In the genomic region with DNA sequence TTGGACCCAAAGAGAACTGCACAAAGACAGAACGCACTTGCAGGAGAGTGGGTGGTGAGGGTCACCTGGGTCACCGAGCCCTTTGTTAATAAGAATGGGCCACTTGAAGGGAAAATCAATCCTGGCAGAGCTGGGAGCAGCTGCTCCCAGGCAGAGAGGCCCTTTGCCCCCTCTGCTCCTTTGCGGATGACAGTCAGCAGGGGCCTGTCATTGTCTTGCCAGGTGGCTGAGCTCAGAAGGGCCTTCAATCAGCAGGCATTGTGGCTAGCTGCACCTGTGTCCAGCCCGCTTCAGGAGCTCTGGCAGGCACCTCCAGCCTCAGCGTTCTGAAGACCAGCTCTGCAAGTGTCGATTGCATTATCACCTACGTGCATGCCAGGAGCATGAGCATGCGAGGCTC, we compare ENCODE assay signal across 16 mouse cellular contexts. TPM values are rescaled to one million over a fixed set of nuclear protein-coding genes. Genes with fewer than 3 reads are reported as not detected.
DNase-seq lines count a peak whose midpoint lies in the region; ATAC-seq lines count a peak whose summit lies in the region.
"Had no signal": no experiment of that assay in that cellular context is flagged by ENCODE, and none has a peak within 500 bp of the region (broad histone marks: within the 10 kb centered on the region; RNA-seq: fewer than 3 reads in every experiment).

No protein-coding gene starts in this region.

- H3K4me2 ChIP-seq in forebrain, embryonic 14.5 days (ENCODE audit: low read length), result no peak overlapping the region
- H3K4me2 ChIP-seq in neural tube, embryonic 14.5 days (ENCODE audit: low read depth, low read length), result no peak overlapping the region
- H3K4me2 ChIP-seq: embryonic facial prominence, embryonic 15.5 days had no signal

- peak; percentile 42 for ATAC-seq in forebrain, embryonic 14.5 days
- ATAC-seq in neural tube, embryonic 14.5 days (ENCODE audit: low read depth), result no peak; the same call in 1 of the 2 replicates
- no peak for ATAC-seq in megakaryocyte progenitor cell, adult 5-6 weeks (replicated peaks; ENCODE audit: poor library complexity)

- peak; percentile 58 for DNase-seq in embryonic facial prominence, embryonic 10.5 days (ENCODE audit: low spot score)
- DNase-seq in forebrain, embryonic 14.5 days (ENCODE audit: low spot score), result peak; percentile 56
- DNase-seq in mesoderm, embryonic 11.5 days (ENCODE audit: low read depth, low spot score), result peak; percentile 83
- no peak for DNase-seq in urinary bladder, postnatal 36 days (ENCODE audit: low spot score in 2 of 2)
- no peak for DNase-seq in adrenal gland, postnatal 25 days
- DNase-seq: adrenal gland, postnatal 14 days; cerebellum, adult 11-12 months; heart, adult 18-20 months; heart, postnatal 14 days; kidney, adult 9 months; thymus, postnatal 25 days had no signal

- H3K4me3 ChIP-seq in embryonic facial prominence, embryonic 10.5 days, result no peak overlapping the region
- H3K4me3 ChIP-seq in forebrain, embryonic 14.5 days (ENCODE audit: low read depth, low read length), result no peak overlapping the region
- no peak overlapping the region for H3K4me3 ChIP-seq in neural tube, embryonic 14.5 days (ENCODE audit: low read depth, low read length)
- H3K4me3 ChIP-seq: embryonic facial prominence, embryonic 15.5 days; layer of hippocampus, adult 2 months had no signal

- H3K27ac ChIP-seq in embryonic facial prominence, embryonic 10.5 days (replicated peaks), result peak overlapping the region; percentile 75
- peak overlapping the region; percentile 58; the same call in 1 of the 2 replicates for H3K27ac ChIP-seq in forebrain, embryonic 14.5 days (ENCODE audit: low read depth, low read length)
- peak overlapping the region; percentile 34; the same call in 1 of the 2 replicates for H3K27ac ChIP-seq in neural tube, embryonic 14.5 days (ENCODE audit: low read depth, low read length)
- H3K27ac ChIP-seq: embryonic facial prominence, embryonic 15.5 days; layer of hippocampus, adult 2 months; macrophage had no signal

- WGBS in embryonic facial prominence, embryonic 10.5 days, result 31% methylated on average over 8 of the region's 8 CpGs
- WGBS in forebrain, embryonic 14.5 days, result 9% methylated on average over 8 of the region's 8 CpGs
- 10% methylated on average over 8 of the region's 8 CpGs for WGBS in neural tube, embryonic 14.5 days

- H3K36me3 ChIP-seq in embryonic facial prominence, embryonic 10.5 days (replicated peaks), result no peaks in the 10 kb centered on the region
- no peaks in the 10 kb centered on the region for H3K36me3 ChIP-seq in forebrain, embryonic 14.5 days (ENCODE audit: control insufficient read depth, insufficient read depth, low read length)
- no peaks in the 10 kb centered on the region for H3K36me3 ChIP-seq in neural tube, embryonic 14.5 days (ENCODE audit: control insufficient read depth, insufficient read depth, low read length)
- H3K36me3 ChIP-seq: embryonic facial prominence, embryonic 15.5 days had no signal

- H3K9me3 ChIP-seq in embryonic facial prominence, embryonic 10.5 days, result 0 out of 2 replicates have a peak, but pooled peaks cover 3% of the 10 kb centered on the region
- no peaks in the 10 kb centered on the region for H3K9me3 ChIP-seq in forebrain, embryonic 14.5 days (replicated peaks; ENCODE audit: control insufficient read depth, low read length)
- no peaks in the 10 kb centered on the region for H3K9me3 ChIP-seq in neural tube, embryonic 14.5 days (ENCODE audit: control insufficient read depth, low read length)
- H3K9me3 ChIP-seq: embryonic facial prominence, embryonic 15.5 days had no signal

- peaks cover 50% of the 10 kb centered on the region for H3K27me3 ChIP-seq in embryonic facial prominence, embryonic 10.5 days (replicated peaks; ENCODE audit: low read depth, poor library complexity, severe bottlenecking)
- no peaks in the 10 kb centered on the region for H3K27me3 ChIP-seq in forebrain, embryonic 14.5 days (replicated peaks; ENCODE audit: control insufficient read depth, insufficient read depth, low read length)
- H3K27me3 ChIP-seq in neural tube, embryonic 14.5 days (ENCODE audit: control insufficient read depth, insufficient read depth, low read length), result no peaks in the 10 kb centered on the region

- H3K4me1 ChIP-seq in embryonic facial prominence, embryonic 10.5 days, result peaks cover 36% of the 10 kb centered on the region
- peaks cover 17% of the 10 kb centered on the region for H3K4me1 ChIP-seq in forebrain, embryonic 14.5 days (ENCODE audit: control insufficient read depth, insufficient read depth, low read length)
- peaks cover 14% of the 10 kb centered on the region; the same call in 1 of the 2 replicates for H3K4me1 ChIP-seq in neural tube, embryonic 14.5 days (ENCODE audit: control insufficient read depth, insufficient read depth, low read length)

- no peak overlapping the region for H3K9ac ChIP-seq in forebrain, embryonic 14.5 days (ENCODE audit: low read length)
- no peak overlapping the region for H3K9ac ChIP-seq in neural tube, embryonic 14.5 days (replicated peaks; ENCODE audit: low read depth, low read length)
- H3K9ac ChIP-seq: embryonic facial prominence, embryonic 15.5 days had no signal

RNA-seq across cellular contexts. Expression of gene Pin1, which starts 45.6 kb away (rescaled TPM):
- polyA plus RNA-seq in embryonic facial prominence, embryonic 10.5 days (2016; fragmentation: Nextera tagmentation; extraction: Ambion mirVana), result 82.2 and 87.9 TPM in 2 replicates
- polyA plus RNA-seq in forebrain, embryonic 14.5 days (2014; fragmentation: Nextera tagmentation; extraction: Ambion mirVana), result 69.2 and 73.3 TPM in 2 replicates
- polyA plus RNA-seq in neural tube, embryonic 14.5 days (2014; fragmentation: Nextera tagmentation; extraction: Ambion mirVana), result 61.1 and 68.8 TPM in 2 replicates
- total RNA-seq in megakaryocyte progenitor cell, adult 5-6 weeks (2015), result 14.7 and 18.5 TPM in 2 replicates
- 14.7 and 19.1 TPM in 2 replicates for total RNA-seq in megakaryocyte progenitor cell, adult 5-6 weeks (2017)
- 21.6 and 24.8 TPM in 2 replicates for total RNA-seq in adrenal gland, postnatal 25 days (2021)

RNA-seq across cellular contexts. Expression of gene Olfm2, which starts 48.7 kb away (rescaled TPM):
- 13.1 and 20.1 TPM in 2 replicates for polyA plus RNA-seq in embryonic facial prominence, embryonic 10.5 days (2016; fragmentation: Nextera tagmentation; extraction: Ambion mirVana)
- 88.7 and 113 TPM in 2 replicates for polyA plus RNA-seq in forebrain, embryonic 14.5 days (2014; fragmentation: Nextera tagmentation; extraction: Ambion mirVana)
- 155 and 202 TPM in 2 replicates for polyA plus RNA-seq in neural tube, embryonic 14.5 days (2014; fragmentation: Nextera tagmentation; extraction: Ambion mirVana)
- 0.27 and 0.32 TPM in 2 replicates for total RNA-seq in megakaryocyte progenitor cell, adult 5-6 weeks (2015)
- total RNA-seq in megakaryocyte progenitor cell, adult 5-6 weeks (2017), result 0.34 TPM in 1 of 2 replicates, not detected in the other
- 0.46 and 0.52 TPM in 2 replicates for total RNA-seq in adrenal gland, postnatal 25 days (2021)
- polyA plus RNA-seq: macrophage had no signal

RNA-seq across cellular contexts. Expression of gene Fbxl12, which starts 52.9 kb away (rescaled TPM):
- polyA plus RNA-seq in embryonic facial prominence, embryonic 10.5 days (2016; fragmentation: Nextera tagmentation; extraction: Ambion mirVana), result 18.7 and 18.9 TPM in 2 replicates
- 10.3 and 12.5 TPM in 2 replicates for polyA plus RNA-seq in forebrain, embryonic 14.5 days (2014; fragmentation: Nextera tagmentation; extraction: Ambion mirVana)
- 9.6 and 10.6 TPM in 2 replicates for polyA plus RNA-seq in neural tube, embryonic 14.5 days (2014; fragmentation: Nextera tagmentation; extraction: Ambion mirVana)
- 8.3 and 17.3 TPM in 2 replicates for total RNA-seq in megakaryocyte progenitor cell, adult 5-6 weeks (2015)
- 4.2 and 6.4 TPM in 2 replicates for total RNA-seq in megakaryocyte progenitor cell, adult 5-6 weeks (2017)
- total RNA-seq in adrenal gland, postnatal 25 days (2021), result 20.5 and 30.0 TPM in 2 replicates

RNA-seq across cellular contexts. Expression of gene Ubl5, which starts 54.8 kb away (rescaled TPM):
- polyA plus RNA-seq in embryonic facial prominence, embryonic 10.5 days (2016; fragmentation: Nextera tagmentation; extraction: Ambion mirVana), result 356 and 365 TPM in 2 replicates
- 468 and 550 TPM in 2 replicates for polyA plus RNA-seq in forebrain, embryonic 14.5 days (2014; fragmentation: Nextera tagmentation; extraction: Ambion mirVana)
- polyA plus RNA-seq in neural tube, embryonic 14.5 days (2014; fragmentation: Nextera tagmentation; extraction: Ambion mirVana), result 464 and 488 TPM in 2 replicates
- 420 and 464 TPM in 2 replicates for total RNA-seq in megakaryocyte progenitor cell, adult 5-6 weeks (2015)
- 94.8 and 151 TPM in 2 replicates for total RNA-seq in megakaryocyte progenitor cell, adult 5-6 weeks (2017)
- total RNA-seq in adrenal gland, postnatal 25 days (2021), result 331 and 363 TPM in 2 replicates

Comparison
In these comparisons a context has a peak if more than half of its experiments do, and no peak if none do; other contexts are left out.
1. DNase-seq: peak in embryonic facial prominence, embryonic 10.5 days (single experiment), forebrain, embryonic 14.5 days (single experiment) and mesoderm, embryonic 11.5 days (single experiment); none in urinary bladder, postnatal 36 days (0 of 2) and adrenal gland, postnatal 25 days (single experiment).
2. Peak in every context shown above with its lines, with median percentiles within 50 percentile points of each other: H3K27ac ChIP-seq.